Mouse (Mus musculus) midbrain, embryonic 11.5 days (tissue): ENCODE results near the gene Olfr960. TPM values are rescaled to one million over a fixed set of nuclear protein-coding genes. Genes with fewer than 3 reads are reported as not detected.

Source experiments
- ATAC-seq: fragments of 200-750 bp; cut with Nextera tagmentation; 2 replicates; pipeline ENCODE4 v1.8.0; 2017; ENCODE audit warnings: moderate TSS enrichment, moderate library complexity; ENCODE audit not compliant: low FRiP score
- DNase-seq: peaks from one replicate; pipeline ENCODE4 v3.0.0; 2015; ENCODE audit warnings: low spot score; ENCODE audit errors: missing footprints
- H3K27ac ChIP-seq: fragments of 300-500 bp; sonication (generic); 2 replicates; pipeline ENCODE4 v1.5.1; 2014; ENCODE audit warnings: low read depth, low read length
- H3K27me3 ChIP-seq: fragments of 300-500 bp; sonication (generic); 2 replicates; pipeline ENCODE4 v1.6.1; 2014; ENCODE audit warnings: mild to moderate bottlenecking, low read length, moderate library complexity, mixed read lengths; ENCODE audit not compliant: control insufficient read depth, insufficient read depth
- H3K36me3 ChIP-seq: fragments of 300-500 bp; sonication (generic); 2 replicates; pipeline ENCODE4 v1.6.1; 2014; ENCODE audit warnings: mild to moderate bottlenecking, low read length, moderate library complexity, mixed read lengths; ENCODE audit not compliant: control insufficient read depth, insufficient read depth
- H3K4me1 ChIP-seq: fragments of 300-500 bp; sonication (generic); 2 replicates; pipeline ENCODE4 v1.6.1; 2014; ENCODE audit warnings: low read length; ENCODE audit not compliant: control insufficient read depth, insufficient read depth
- H3K4me2 ChIP-seq: fragments of 300-500 bp; sonication (generic); 2 replicates; pipeline ENCODE4 v1.6.1; 2014; ENCODE audit warnings: mild to moderate bottlenecking, moderate library complexity
- H3K4me3 ChIP-seq: fragments of 300-500 bp; sonication (generic); 2 replicates; pipeline ENCODE4 v1.5.1; 2014; ENCODE audit warnings: low read depth, low read length
- H3K9ac ChIP-seq: fragments of 300-500 bp; sonication (generic); 2 replicates; pipeline ENCODE4 v1.6.1; 2014; ENCODE audit warnings: low read length
- H3K9me3 ChIP-seq: fragments of 300-500 bp; sonication (generic); 2 replicates; pipeline ENCODE4 v1.6.1; 2016; ENCODE audit warnings: low read length; ENCODE audit not compliant: control insufficient read depth
- WGBS: fragments of 180-500 bp; shearing (Covaris S2); extraction: QIAGEN DNeasy Blood & Tissue Kit; methylation state at CpG from one replicate; pipeline ENCODE4 v1.1.7; 2014; 5-methylcytosine and 5-hydroxymethylcytosine counted together
- polyA plus RNA-seq: library from polyadenylated mRNA; unstranded; fragments of >200 nt; fragmentation: Nextera tagmentation; extraction: Ambion mirVana; gene quantifications from 2 replicates; pipeline ENCODE4 v1.2.1, GENCODE M21; 2014

Gene Olfr960
- polyA plus RNA-seq = not detected in 2 replicates

GRCm38 (mm10) chr9:39621073-39621472, at the start of gene Olfr960:
TSS of gene Olfr960 (plus strand) at chr9:39621373.
- no peak within 1 kb of the TSS for H3K4me2 ChIP-seq
- H3K9ac ChIP-seq = no peak within 1 kb of the TSS
- DNase-seq = no peak
- 56% methylated on average over 1 of the region's 1 CpGs for WGBS
- H3K36me3 ChIP-seq = no peaks in the 10 kb centered on the region
- H3K9me3 ChIP-seq = no peaks in the 10 kb centered on the region
- no peaks in the 10 kb centered on the region for H3K4me1 ChIP-seq
- no peak for ATAC-seq
- H3K4me3 ChIP-seq = no peak within 1 kb of the TSS
- no peak within 1 kb of the TSS for H3K27ac ChIP-seq
- no peaks in the 10 kb centered on the region for H3K27me3 ChIP-seq

- Histone ChIP-seq H3K36me3 (no peaks in the 10 kb centered on the region), H3K9ac (no peak within 1 kb of the TSS), H3K4me2 (no peak within 1 kb of the TSS), H3K27me3 (no peaks in the 10 kb centered on the region), H3K4me1 (no peaks in the 10 kb centered on the region), H3K9me3 (no peaks in the 10 kb centered on the region), H3K27ac (no peak within 1 kb of the TSS), H3K4me3 (no peak within 1 kb of the TSS)
- no peak for DNase-seq
- WGBS = 94% methylated on average over 3 of the region's 3 CpGs
- no peak for ATAC-seq
Observed at GRCm38 (mm10) chr9:39575469-39575868, 45.7 kb upstream of the Olfr960 start, which contains the start of gene Olfr959. TSS of gene Olfr959 (minus strand) at chr9:39575569.

- DNase-seq (no peak), ATAC-seq (no peak)
- Histone ChIP-seq H3K36me3 (no peaks in the 10 kb centered on the region), H3K4me2 (no peak overlapping the region), H3K9me3 (no peaks in the 10 kb centered on the region), H3K27me3 (no peaks in the 10 kb centered on the region), H3K4me3 (no peak overlapping the region), H3K4me1 (no peaks in the 10 kb centered on the region), H3K27ac (no peak overlapping the region), H3K9ac (no peak overlapping the region)
- 87% methylated on average over 5 of the region's 5 CpGs for WGBS
Observed at GRCm38 (mm10) chr9:39577050-39577449, 44.1 kb upstream of the Olfr960 start.

- Histone ChIP-seq H3K9me3 (no peaks in the 10 kb centered on the region), H3K9ac (no peak overlapping the region), H3K27ac (no peak overlapping the region), H3K4me2 (peak overlapping the region; percentile 51), H3K36me3 (no peaks in the 10 kb centered on the region), H3K4me3 (peak overlapping the region; percentile 19), H3K4me1 (no peaks in the 10 kb centered on the region), H3K27me3 (no peaks in the 10 kb centered on the region)
- peak; percentile 86 for ATAC-seq
- under 1% methylated on average over 18 of the region's 19 CpGs for WGBS
- peak; percentile 94 for DNase-seq
Observed at GRCm38 (mm10) chr9:39602536-39603332, 18.4 kb upstream of the Olfr960 start.

GRCm38 (mm10) chr9:39603333-39603845, 17.8 kb upstream of the Olfr960 start:
- H3K36me3 ChIP-seq = no peaks in the 10 kb centered on the region
- DNase-seq (peak; percentile 94), ATAC-seq (peak; percentile 82)
- no peak overlapping the region for H3K9ac ChIP-seq
- H3K27me3 ChIP-seq = no peaks in the 10 kb centered on the region
- H3K9me3 ChIP-seq = no peaks in the 10 kb centered on the region
- WGBS = 0% methylated on average over 9 of the region's 9 CpGs
- no peak overlapping the region for H3K27ac ChIP-seq
- H3K4me2 ChIP-seq = peak overlapping the region; percentile 51
- no peaks in the 10 kb centered on the region for H3K4me1 ChIP-seq
- H3K4me3 ChIP-seq = peak overlapping the region; percentile 19

- 0% methylated on average over 8 of the region's 8 CpGs for WGBS
- peak within 1 kb of the TSS; percentile 19 for H3K4me3 ChIP-seq
- no peak within 1 kb of the TSS for H3K27ac ChIP-seq
- H3K9ac ChIP-seq = peak within 1 kb of the TSS; percentile 36; the same call in 1 of the 2 replicates
- no peaks in the 10 kb centered on the region for H3K27me3 ChIP-seq
- peak within 1 kb of the TSS; percentile 51 for H3K4me2 ChIP-seq
- H3K4me1 ChIP-seq = no peaks in the 10 kb centered on the region
- DNase-seq (no peak), ATAC-seq (peak; percentile 70)
- H3K9me3 ChIP-seq = no peaks in the 10 kb centered on the region
- H3K36me3 ChIP-seq = no peaks in the 10 kb centered on the region
Observed at GRCm38 (mm10) chr9:39603999-39604453, 17.1 kb upstream of the Olfr960 start, which contains the start of gene AW551984. TSS of gene AW551984 (minus strand) at chr9:39604403.

GRCm38 (mm10) chr9:39608497-39608896, 12.7 kb upstream of the Olfr960 start:
- DNase-seq (no peak), ATAC-seq (no peak)
- Histone ChIP-seq H3K27ac (no peak overlapping the region), H3K9me3 (no peaks in the 10 kb centered on the region), H3K4me3 (no peak overlapping the region), H3K4me1 (no peaks in the 10 kb centered on the region), H3K4me2 (no peak overlapping the region), H3K36me3 (no peaks in the 10 kb centered on the region), H3K9ac (no peak overlapping the region), H3K27me3 (no peaks in the 10 kb centered on the region)

GRCm38 (mm10) chr9:39610355-39610754, 10.8 kb upstream of the Olfr960 start, which contains the start of gene Olfr148:
TSS of gene Olfr148 (plus strand) at chr9:39610655.
- Histone ChIP-seq H3K4me1 (no peaks in the 10 kb centered on the region), H3K27ac (no peak within 1 kb of the TSS), H3K4me3 (no peak within 1 kb of the TSS), H3K9me3 (no peaks in the 10 kb centered on the region), H3K4me2 (no peak within 1 kb of the TSS), H3K27me3 (no peaks in the 10 kb centered on the region), H3K36me3 (no peaks in the 10 kb centered on the region), H3K9ac (no peak within 1 kb of the TSS)
- ATAC-seq = no peak
- no peak for DNase-seq
- 70% methylated on average over 3 of the region's 3 CpGs for WGBS

GRCm38 (mm10) chr9:39611953-39612352, 9.2 kb upstream of the Olfr960 start:
- no peak overlapping the region for H3K4me3 ChIP-seq
- no peaks in the 10 kb centered on the region for H3K4me1 ChIP-seq
- 63% methylated on average over 1 of the region's 1 CpGs for WGBS
- H3K36me3 ChIP-seq = no peaks in the 10 kb centered on the region
- no peaks in the 10 kb centered on the region for H3K27me3 ChIP-seq
- ATAC-seq (0 out of 2 replicates have a peak, but pooled peaks have one; percentile 61), DNase-seq (no peak)
- no peak overlapping the region for H3K4me2 ChIP-seq
- no peaks in the 10 kb centered on the region for H3K9me3 ChIP-seq
- H3K27ac ChIP-seq = no peak overlapping the region
- H3K9ac ChIP-seq = no peak overlapping the region
